ENCODE assay signal across 13 mouse cellular contexts in genomic region chr10:78091865-78092724, GRCm38 (mm10). TPM values are rescaled to one million over a fixed set of nuclear protein-coding genes. Genes with fewer than 3 reads are reported as not detected.
A peak's percentile ranks its signal among the peaks of the same experiment; 100 is the strongest.
DNase-seq lines count a peak whose midpoint lies in the region.
"Had no signal": no experiment of that assay in that cellular context is flagged by ENCODE, and none has a peak within 500 bp of the region (broad histone marks: within the 10 kb centered on the region; RNA-seq: fewer than 3 reads in every experiment).

No protein-coding gene starts in this region.

- intact Hi-C loops in heart, postnatal 36 days (cut with DNase I): no loop called here

- DNase-seq in heart, adult 18-20 months: peak; percentile 41 to 48
- no peak for DNase-seq in heart, postnatal 36 days
- DNase-seq in CD4-positive helper T cell, adult 2 months (ENCODE audit: low read depth, low spot score): peak; percentile 50
- peak; percentile 62 for DNase-seq in adrenal gland, postnatal 14 days
- peak; percentile 65 to 68 for DNase-seq in spleen, adult 18-20 months
- no peak for DNase-seq in right cerebral cortex, postnatal 4 days
- DNase-seq in frontal cortex, postnatal 10 days (ENCODE audit: low spot score in 2 of 2): no peak
- DNase-seq in ovary, adult 18-20 months (ENCODE audit: low spot score): no peak
- DNase-seq: cerebellum, postnatal 14 days; gastrocnemius, postnatal 36 days; kidney, adult 8-10 months; lung, embryonic 14.5 days had no signal

RNA-seq across cellular contexts. Expression of gene Icosl, which starts 23.0 kb away (rescaled TPM):
- total RNA-seq in heart, adult 18-20 months (2021): 1 to 10 TPM; 5.7 to 8.4 TPM
- total RNA-seq in heart, postnatal 36 days (2021): 1 to 10 TPM; 7.6 to 7.7 TPM
- 9.8 and 19.8 TPM in 2 replicates for total RNA-seq in adrenal gland, postnatal 14 days (2021)

RNA-seq across cellular contexts. Expression of gene Aire, which starts 48.7 kb away (rescaled TPM):
- not detected for total RNA-seq in heart, adult 18-20 months (2021)
- total RNA-seq in heart, postnatal 36 days (2021): not detected
- not detected in 2 replicates for total RNA-seq in adrenal gland, postnatal 14 days (2021)
- total RNA-seq: gastrocnemius, postnatal 36 days had no signal

RNA-seq across cellular contexts. Expression of gene Dnmt3l, which starts 50.3 kb away (rescaled TPM):
- total RNA-seq in heart, adult 18-20 months (2021): not detected
- not detected for total RNA-seq in heart, postnatal 36 days (2021)
- 7.2 and 8.4 TPM in 2 replicates for total RNA-seq in adrenal gland, postnatal 14 days (2021)
- total RNA-seq: gastrocnemius, postnatal 36 days; left cerebral cortex, adult 18-20 months had no signal

Comparison
In these comparisons a context has a peak if more than half of its experiments do, and no peak if none do; other contexts are left out.
1. DNase-seq: peak in heart, adult 18-20 months (2 of 2), CD4-positive helper T cell, adult 2 months (single experiment), adrenal gland, postnatal 14 days (single experiment) and spleen, adult 18-20 months (2 of 2); none in heart, postnatal 36 days (0 of 2), right cerebral cortex, postnatal 4 days (single experiment), frontal cortex, postnatal 10 days (0 of 2) and ovary, adult 18-20 months (single experiment).